Mouse (Mus musculus) E14TG2a.4 (cell line): ENCODE results near the gene Grwd1.

Source experiments
- CTCF ChIP-seq: conservative IDR thresholded peaks from 2 replicates; pipeline ENCODE4 v1.5.1; 2014; ENCODE audit warnings: low read length
- POU5F1 ChIP-seq: IDR thresholded peaks from 2 replicates; pipeline ENCODE4 v1.6.1; 2014; ENCODE audit warnings: low read length, borderline replicate concordance

GRCm38 (mm10) chr7:45800001-45800400 is 30.7 kb downstream of the Grwd1 start:
- TF ChIP-seq CTCF (no peak), POU5F1 (no peak)
